Mouse (Mus musculus): Measurements from ENCODE around the gene Phf7. TPM values are rescaled to one million over a fixed set of nuclear protein-coding genes. Genes with fewer than 3 reads are reported as not detected.

Gene Phf7
- polyA plus RNA-seq, 1 experiment from 2014 or later: 14.4 TPM

DNA sequence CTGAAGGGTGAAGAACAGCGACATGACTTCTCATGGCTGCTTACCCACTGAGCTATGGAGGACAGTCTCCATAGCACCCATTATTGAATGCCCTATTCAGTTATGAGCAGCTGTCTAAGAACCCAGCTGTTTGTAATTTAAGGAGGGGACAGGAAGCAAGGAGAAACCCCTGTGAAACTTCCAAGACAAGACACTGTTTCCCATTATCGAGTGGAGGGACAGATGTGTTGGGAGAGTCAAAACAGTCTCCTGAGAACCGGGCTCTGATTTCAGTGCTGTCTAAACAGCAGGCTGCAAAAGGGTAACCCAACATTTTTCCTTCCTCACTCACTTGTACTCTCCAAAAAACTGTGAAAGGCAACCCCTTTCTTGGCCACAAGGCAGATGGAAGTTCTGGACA lies 10.6 kb downstream of the Phf7 start:
- ATAC-seq (replicated peaks; ENCODE audit: low FRiP score, low TSS enrichment, low read depth) (no peak), DNase-seq (ENCODE audit: low spot score) (no peak)
- Histone ChIP-seq H3K27ac (ENCODE audit: low read depth) (no peak overlapping the region), H3K9ac (ENCODE audit: low read length) (no peak overlapping the region), H3K9me3 (ENCODE audit: control insufficient read depth, low read length) (no peaks in the 10 kb centered on the region), H3K36me3 (ENCODE audit: control insufficient read depth, insufficient read depth, low read length) (peaks cover 6% of the 10 kb centered on the region), H3K4me1 (replicated peaks; ENCODE audit: control insufficient read depth, insufficient read depth, low read length) (no peaks in the 10 kb centered on the region), H3K4me2 (ENCODE audit: low read length) (no peak overlapping the region), H3K27me3 (replicated peaks; ENCODE audit: control insufficient read depth, insufficient read depth, low read length) (no peaks in the 10 kb centered on the region), H3K4me3 (ENCODE audit: low read depth, low read length) (no peak overlapping the region)
- WGBS: 68% methylated on average over 3 of the region's 3 CpGs

DNA sequence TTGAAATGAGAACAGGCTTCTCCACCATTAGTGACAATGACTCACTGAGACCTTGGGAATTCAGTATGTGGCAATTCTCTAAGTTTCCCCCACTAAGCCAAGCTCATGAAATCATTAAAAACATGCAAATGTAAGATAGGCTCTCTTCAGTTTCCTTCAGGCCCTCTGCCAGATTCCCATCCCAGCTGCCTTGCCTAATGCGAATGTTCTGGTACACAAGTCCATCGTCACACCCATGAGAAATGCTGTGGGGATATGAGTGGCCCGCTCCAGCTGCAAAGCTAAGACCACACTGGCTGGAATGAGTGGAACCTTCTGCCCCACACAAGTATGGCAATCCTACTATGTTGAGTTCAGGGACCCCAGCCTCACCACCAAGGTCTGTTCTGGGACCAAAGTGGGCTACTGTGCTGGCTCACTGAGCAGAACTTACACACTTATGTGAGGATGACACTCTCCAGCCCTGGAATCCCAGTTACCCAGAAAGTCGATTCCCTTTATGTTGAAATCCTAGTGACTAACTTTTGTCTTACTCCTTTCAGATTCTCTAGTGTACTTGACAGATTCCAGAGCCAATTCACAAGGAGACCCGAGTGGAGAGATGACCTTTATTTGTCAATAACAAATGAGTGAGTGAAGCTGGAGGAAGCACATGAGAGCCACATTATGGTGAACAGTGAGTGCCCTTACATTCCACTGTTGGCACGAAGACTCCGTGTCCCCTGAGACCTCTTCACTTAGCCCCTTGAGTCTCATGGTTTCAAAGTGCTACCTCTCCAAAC lies 13.8 kb downstream of the Phf7 start:
- DNase-seq (ENCODE audit: low spot score): no peak
- 76% methylated on average over 7 of the region's 7 CpGs for WGBS
- Histone ChIP-seq H3K4me3 (ENCODE audit: low read depth, low read length) (no peak overlapping the region), H3K4me1 (replicated peaks; ENCODE audit: control insufficient read depth, insufficient read depth, low read length) (no peaks in the 10 kb centered on the region), H3K27me3 (replicated peaks; ENCODE audit: control insufficient read depth, insufficient read depth, low read length) (no peaks in the 10 kb centered on the region), H3K36me3 (ENCODE audit: control insufficient read depth, insufficient read depth, low read length) (peaks cover 6% of the 10 kb centered on the region), H3K27ac (ENCODE audit: low read depth) (no peak overlapping the region), H3K9me3 (ENCODE audit: control insufficient read depth, low read length) (no peaks in the 10 kb centered on the region), H3K4me2 (ENCODE audit: low read length) (no peak overlapping the region), H3K9ac (ENCODE audit: low read length) (no peak overlapping the region)
- ATAC-seq (replicated peaks; ENCODE audit: low FRiP score, low TSS enrichment, low read depth): no peak

DNA sequence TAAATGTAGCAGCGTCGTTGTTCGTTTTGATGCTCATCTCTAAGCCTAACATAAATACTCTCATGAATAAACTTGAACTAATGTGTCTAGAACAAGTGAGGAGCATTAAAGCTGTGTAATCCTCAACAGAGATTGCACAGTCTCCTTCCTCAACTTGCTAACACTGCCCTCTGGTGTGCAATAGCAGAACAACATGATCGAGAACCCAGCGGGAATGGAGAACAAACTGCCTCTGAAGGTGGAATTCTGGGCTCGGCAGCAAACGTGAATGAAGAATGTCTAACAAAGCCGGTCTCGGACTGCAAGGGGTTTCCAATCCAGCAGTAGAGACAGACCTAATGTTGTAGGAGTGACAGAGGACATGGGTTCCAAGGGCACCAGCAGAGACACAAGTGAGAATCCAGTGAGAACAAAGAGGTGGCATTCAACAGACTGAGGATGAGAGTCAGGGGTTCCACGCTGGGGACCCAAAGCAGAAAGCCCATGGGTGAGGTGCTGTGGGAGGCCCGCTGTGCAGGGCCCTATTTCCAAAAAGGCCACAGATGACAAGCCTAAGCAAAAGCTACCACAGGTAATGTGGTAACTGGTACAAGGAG lies 17.0 kb downstream of the Phf7 start:
- H3K27ac ChIP-seq (ENCODE audit: low read depth): no peak overlapping the region
- H3K9ac ChIP-seq (ENCODE audit: low read length): no peak overlapping the region
- no peak overlapping the region for H3K4me2 ChIP-seq (ENCODE audit: low read length)
- ATAC-seq (replicated peaks; ENCODE audit: low FRiP score, low TSS enrichment, low read depth): peak; percentile 45
- DNase-seq (ENCODE audit: low spot score): peak; percentile 92
- peaks cover 6% of the 10 kb centered on the region for H3K36me3 ChIP-seq (ENCODE audit: control insufficient read depth, insufficient read depth, low read length)
- WGBS: 17% methylated on average over 11 of the region's 11 CpGs
- H3K4me1 ChIP-seq (replicated peaks; ENCODE audit: control insufficient read depth, insufficient read depth, low read length): no peaks in the 10 kb centered on the region
- no peak overlapping the region for H3K4me3 ChIP-seq (ENCODE audit: low read depth, low read length)
- no peaks in the 10 kb centered on the region for H3K27me3 ChIP-seq (replicated peaks; ENCODE audit: control insufficient read depth, insufficient read depth, low read length)
- no peaks in the 10 kb centered on the region for H3K9me3 ChIP-seq (ENCODE audit: control insufficient read depth, low read length)

DNA sequence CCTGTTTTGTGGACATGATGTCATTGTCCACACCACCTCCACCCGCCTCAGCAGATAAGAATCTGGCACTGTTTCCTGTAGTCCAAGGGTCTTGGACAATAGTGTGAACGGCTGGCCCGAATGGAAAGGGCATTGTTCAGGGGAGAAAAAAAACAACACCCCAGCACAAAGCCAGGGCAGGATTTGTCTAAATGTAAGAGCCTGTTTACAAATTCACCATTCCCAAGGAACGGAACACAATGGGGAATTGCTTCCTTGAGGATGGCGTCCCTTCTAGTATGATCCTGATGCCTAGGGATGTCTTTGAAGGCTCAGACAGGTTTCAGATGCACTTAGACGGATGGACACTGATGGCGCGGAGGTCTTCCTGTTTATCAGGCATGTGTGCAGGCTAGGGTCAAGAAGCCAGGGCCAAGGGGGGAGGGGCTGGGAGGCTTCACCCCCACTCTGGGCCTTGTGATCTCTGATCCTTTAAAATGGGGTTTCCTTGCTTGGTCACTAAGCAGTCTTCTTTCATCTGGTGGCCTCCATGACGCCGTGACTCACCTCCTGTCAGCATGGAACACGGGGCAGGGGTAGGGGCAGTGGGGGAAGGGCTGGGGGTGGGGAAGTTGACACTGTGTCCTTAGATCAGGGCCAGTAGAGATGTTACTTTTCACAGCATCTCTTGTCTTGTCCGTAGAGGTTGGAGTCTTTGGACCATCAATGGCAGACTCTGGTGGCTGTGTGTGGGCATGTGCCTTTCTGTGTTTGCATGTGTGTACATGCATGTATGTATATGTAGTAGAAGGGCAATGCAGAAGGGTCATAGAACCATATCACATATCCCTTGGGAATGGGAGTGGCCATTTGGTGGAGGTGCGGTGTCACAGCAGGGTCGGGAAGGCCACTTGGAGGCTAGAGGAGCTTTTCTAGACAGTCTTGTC lies 17.8 kb downstream of the Phf7 start:
- Histone ChIP-seq H3K4me1 (replicated peaks; ENCODE audit: control insufficient read depth, insufficient read depth, low read length) (no peaks in the 10 kb centered on the region; the same call in 1 of the 2 replicates), H3K4me2 (ENCODE audit: low read length) (no peak overlapping the region), H3K4me3 (ENCODE audit: low read depth, low read length) (no peak overlapping the region), H3K9me3 (ENCODE audit: control insufficient read depth, low read length) (no peaks in the 10 kb centered on the region), H3K36me3 (ENCODE audit: control insufficient read depth, insufficient read depth, low read length) (no peaks in the 10 kb centered on the region), H3K27ac (ENCODE audit: low read depth) (no peak overlapping the region), H3K27me3 (replicated peaks; ENCODE audit: control insufficient read depth, insufficient read depth, low read length) (no peaks in the 10 kb centered on the region), H3K9ac (ENCODE audit: low read length) (no peak overlapping the region)
- ATAC-seq (replicated peaks; ENCODE audit: low FRiP score, low TSS enrichment, low read depth) (peak; percentile 51), DNase-seq (ENCODE audit: low spot score) (no peak)
- 77% methylated on average over 14 of the region's 14 CpGs for WGBS

DNA sequence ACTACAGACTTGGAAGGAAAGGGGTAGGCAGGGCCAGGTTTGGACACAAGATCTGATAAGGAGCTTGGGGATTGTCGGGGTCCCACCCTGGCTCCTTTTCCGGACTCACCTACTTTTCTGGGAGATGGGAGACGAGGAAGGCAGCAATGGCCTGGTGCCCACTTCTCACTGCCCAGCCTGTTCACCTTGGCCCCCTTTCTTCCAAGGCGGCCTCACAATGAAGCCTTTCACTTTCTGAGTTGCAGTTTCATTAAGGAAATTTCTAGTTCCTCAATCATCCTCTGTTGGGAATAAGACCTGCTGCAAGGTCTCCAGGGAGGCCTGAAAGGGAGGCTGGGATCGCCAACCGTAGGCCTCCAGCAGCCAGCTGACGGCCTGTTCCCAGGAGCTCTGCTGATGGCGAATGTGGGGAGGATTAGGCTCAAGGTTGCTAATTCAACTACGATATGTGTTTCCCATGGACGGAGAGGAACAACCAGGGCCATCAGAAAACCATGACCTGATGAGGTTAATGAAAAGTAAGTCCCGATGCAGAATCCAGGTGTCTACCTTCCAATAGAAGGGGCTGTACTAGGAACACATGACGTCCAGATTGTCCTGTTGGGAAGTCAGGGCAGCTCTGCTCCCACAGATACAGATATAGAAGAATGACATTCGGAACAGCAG lies 18.6 kb downstream of the Phf7 start:
- Histone ChIP-seq H3K27me3 (replicated peaks; ENCODE audit: control insufficient read depth, insufficient read depth, low read length) (no peaks in the 10 kb centered on the region), H3K4me1 (replicated peaks; ENCODE audit: control insufficient read depth, insufficient read depth, low read length) (no peaks in the 10 kb centered on the region; the same call in 1 of the 2 replicates), H3K4me3 (ENCODE audit: low read depth, low read length) (no peak overlapping the region), H3K9me3 (ENCODE audit: control insufficient read depth, low read length) (no peaks in the 10 kb centered on the region), H3K4me2 (ENCODE audit: low read length) (no peak overlapping the region), H3K36me3 (ENCODE audit: control insufficient read depth, insufficient read depth, low read length) (no peaks in the 10 kb centered on the region), H3K9ac (ENCODE audit: low read length) (no peak overlapping the region), H3K27ac (ENCODE audit: low read depth) (no peak overlapping the region)
- 87% methylated on average over 13 of the region's 13 CpGs for WGBS
- no peak for ATAC-seq (replicated peaks; ENCODE audit: low FRiP score, low TSS enrichment, low read depth)
- DNase-seq (ENCODE audit: low spot score): no peak

DNA sequence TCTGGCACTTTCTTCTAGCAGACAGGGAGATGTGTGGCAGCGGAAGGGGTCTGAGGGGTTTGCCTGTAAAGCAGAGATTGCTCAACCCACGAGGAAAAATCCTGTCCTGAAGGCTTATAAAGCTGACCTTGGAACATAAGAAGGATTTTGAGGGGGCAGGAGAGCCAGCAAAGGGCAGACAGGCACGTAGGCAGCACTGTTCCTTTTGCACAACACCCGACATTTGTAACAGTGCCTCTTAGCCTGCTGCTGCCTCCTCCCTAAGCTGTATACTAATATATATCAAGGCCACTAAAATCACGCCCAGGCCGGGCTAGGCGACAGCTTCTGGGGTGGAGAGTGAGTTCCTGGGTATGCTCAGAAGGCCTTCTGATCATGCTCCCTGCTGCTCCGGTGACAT lies 20.7 kb downstream of the Phf7 start:
- no peak for DNase-seq (ENCODE audit: low spot score)
- H3K4me3 ChIP-seq (ENCODE audit: low read depth, low read length): no peak overlapping the region
- H3K9me3 ChIP-seq (ENCODE audit: control insufficient read depth, low read length): no peaks in the 10 kb centered on the region
- no peaks in the 10 kb centered on the region for H3K27me3 ChIP-seq (replicated peaks; ENCODE audit: control insufficient read depth, insufficient read depth, low read length)
- ATAC-seq (replicated peaks; ENCODE audit: low FRiP score, low TSS enrichment, low read depth): no peak
- WGBS: 63% methylated on average over 8 of the region's 8 CpGs
- H3K4me2 ChIP-seq (ENCODE audit: low read length): no peak overlapping the region
- no peak overlapping the region for H3K27ac ChIP-seq (ENCODE audit: low read depth)
- H3K9ac ChIP-seq (ENCODE audit: low read length): no peak overlapping the region
- no peaks in the 10 kb centered on the region for H3K36me3 ChIP-seq (ENCODE audit: control insufficient read depth, insufficient read depth, low read length)
- peaks cover 8% of the 10 kb centered on the region for H3K4me1 ChIP-seq (replicated peaks; ENCODE audit: control insufficient read depth, insufficient read depth, low read length)

DNA sequence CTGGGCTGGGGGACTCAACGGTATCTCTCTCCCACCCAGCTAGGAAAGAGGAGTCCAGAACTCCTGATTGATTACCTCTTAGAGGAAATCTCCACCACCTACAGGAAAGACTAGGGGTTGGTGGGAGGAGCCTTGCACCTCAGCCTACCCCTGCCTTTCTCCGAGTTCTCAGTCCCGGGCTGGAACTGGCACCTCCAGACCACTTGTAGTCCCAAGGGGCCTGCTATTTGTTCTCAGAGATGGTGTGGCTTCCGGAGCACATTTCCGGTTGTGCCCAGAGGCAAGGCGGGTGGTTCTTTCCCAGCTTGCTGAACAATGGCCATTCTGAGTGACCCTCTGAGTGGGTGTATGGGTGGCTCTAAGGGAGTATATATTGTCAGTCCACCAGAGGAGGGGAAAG lies 22.9 kb downstream of the Phf7 start:
- Histone ChIP-seq H3K9ac (ENCODE audit: low read length) (no peak overlapping the region), H3K9me3 (ENCODE audit: control insufficient read depth, low read length) (no peaks in the 10 kb centered on the region), H3K4me2 (ENCODE audit: low read length) (no peak overlapping the region), H3K4me3 (ENCODE audit: low read depth, low read length) (no peak overlapping the region), H3K27me3 (replicated peaks; ENCODE audit: control insufficient read depth, insufficient read depth, low read length) (no peaks in the 10 kb centered on the region), H3K36me3 (ENCODE audit: control insufficient read depth, insufficient read depth, low read length) (no peaks in the 10 kb centered on the region), H3K27ac (ENCODE audit: low read depth) (no peak overlapping the region), H3K4me1 (replicated peaks; ENCODE audit: control insufficient read depth, insufficient read depth, low read length) (peaks cover 8% of the 10 kb centered on the region)
- DNase-seq (ENCODE audit: low spot score) (no peak), ATAC-seq (replicated peaks; ENCODE audit: low FRiP score, low TSS enrichment, low read depth) (no peak)
- WGBS: 57% methylated on average over 6 of the region's 6 CpGs

DNA sequence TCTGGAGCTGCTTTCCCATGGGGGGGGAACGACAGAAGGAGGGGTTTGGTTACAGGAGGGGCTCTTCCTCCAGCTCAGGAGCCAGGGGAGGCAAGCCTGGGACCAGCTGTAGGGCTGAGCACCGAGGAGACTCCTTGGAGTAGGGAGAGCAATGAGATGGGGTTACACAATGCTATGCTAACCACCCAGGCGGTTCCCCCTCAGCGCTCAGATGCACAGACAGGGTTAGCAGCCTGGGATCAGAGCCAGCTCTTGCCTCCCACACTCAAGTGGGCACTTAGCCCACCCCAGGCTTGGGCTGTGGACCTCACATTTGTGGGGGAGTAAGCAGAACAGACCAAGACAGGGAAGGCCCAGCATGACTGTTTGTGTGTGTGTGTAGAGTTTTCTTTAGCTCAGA lies 24.1 kb downstream of the Phf7 start:
- ATAC-seq (replicated peaks; ENCODE audit: low FRiP score, low TSS enrichment, low read depth): no peak; the same call in 1 of the 2 replicates
- no peak for DNase-seq (ENCODE audit: low spot score)
- Histone ChIP-seq H3K4me2 (ENCODE audit: low read length) (no peak overlapping the region), H3K9me3 (ENCODE audit: control insufficient read depth, low read length) (no peaks in the 10 kb centered on the region), H3K27me3 (replicated peaks; ENCODE audit: control insufficient read depth, insufficient read depth, low read length) (no peaks in the 10 kb centered on the region), H3K27ac (ENCODE audit: low read depth) (peak overlapping the region; percentile 61), H3K4me3 (ENCODE audit: low read depth, low read length) (no peak overlapping the region), H3K9ac (ENCODE audit: low read length) (no peak overlapping the region), H3K36me3 (ENCODE audit: control insufficient read depth, insufficient read depth, low read length) (no peaks in the 10 kb centered on the region), H3K4me1 (replicated peaks; ENCODE audit: control insufficient read depth, insufficient read depth, low read length) (peaks cover 8% of the 10 kb centered on the region)
- 41% methylated on average over 4 of the region's 4 CpGs for WGBS
